In the genomic region with DNA sequence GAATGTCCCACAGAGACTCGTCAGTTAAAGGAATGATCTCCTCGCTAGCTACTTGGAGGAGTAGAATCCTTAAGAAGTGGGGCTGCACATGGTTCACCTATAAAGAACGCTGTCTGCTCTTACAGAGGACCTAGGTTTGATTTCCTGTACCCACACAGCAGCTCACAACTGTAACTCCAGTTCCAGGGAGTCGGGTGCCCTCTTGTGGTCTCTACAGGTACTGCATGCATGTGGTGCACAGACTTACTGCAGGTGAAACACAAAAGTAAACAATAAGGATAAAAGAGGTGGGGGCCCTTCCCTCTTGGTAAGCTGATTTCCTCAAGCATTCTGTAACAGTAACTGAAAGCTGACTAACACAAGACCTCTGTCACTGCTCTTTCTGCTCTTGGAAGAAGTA, we compare ENCODE assay signal across 8 mouse cellular contexts.
DNase-seq lines count a peak whose midpoint lies in the region; TF ChIP-seq lines count a peak whose summit lies in the region.

No protein-coding gene starts in this region.

- no peak overlapping the region for H3K4me3 ChIP-seq in C2C12 (ENCODE audit: insufficient read depth, poor library complexity, severe bottlenecking)
- H3K4me3 ChIP-seq in limb, embryonic 10.5 days, result no peak overlapping the region
- H3K4me3 ChIP-seq in heart, embryonic 10.5 days, result no peak overlapping the region

- H3K79me3 ChIP-seq in C2C12 (ENCODE audit: low read depth), result peaks cover 1% of the 10 kb centered on the region

- H3K27ac ChIP-seq in limb, embryonic 10.5 days, result no peak overlapping the region
- H3K27ac ChIP-seq in heart, embryonic 10.5 days, result no peak overlapping the region

- 80% methylated on average over 4 of the region's 4 CpGs for WGBS in limb, embryonic 10.5 days
- 69% methylated on average over 4 of the region's 4 CpGs for WGBS in heart, embryonic 10.5 days

- H3K4me1 ChIP-seq in limb, embryonic 10.5 days, result peaks cover 34% of the 10 kb centered on the region
- H3K4me1 ChIP-seq in heart, embryonic 10.5 days, result 0 out of 2 replicates have a peak, but pooled peaks cover 3% of the 10 kb centered on the region

- H3K36me3 ChIP-seq in C2C12 (ENCODE audit: control insufficient read depth, insufficient read depth), result peaks cover 63% of the 10 kb centered on the region
- H3K36me3 ChIP-seq in limb, embryonic 10.5 days, result no peaks in the 10 kb centered on the region
- no peaks in the 10 kb centered on the region for H3K36me3 ChIP-seq in heart, embryonic 10.5 days

- H3K79me2 ChIP-seq in C2C12 (ENCODE audit: control insufficient read depth, insufficient read depth), result no peaks in the 10 kb centered on the region

- H3K27me3 ChIP-seq in C2C12 (ENCODE audit: control insufficient read depth, insufficient read depth, insufficient read length), result no peaks in the 10 kb centered on the region
- peaks cover 13% of the 10 kb centered on the region for H3K27me3 ChIP-seq in limb, embryonic 10.5 days (ENCODE audit: low read depth, poor library complexity, severe bottlenecking)
- peaks cover 21% of the 10 kb centered on the region; the same call in 1 of the 2 replicates for H3K27me3 ChIP-seq in heart, embryonic 10.5 days (ENCODE audit: insufficient read depth, poor library complexity, severe bottlenecking)

- H3K9me3 ChIP-seq in limb, embryonic 10.5 days (replicated peaks), result no peaks in the 10 kb centered on the region
- H3K9me3 ChIP-seq in heart, embryonic 10.5 days, result no peaks in the 10 kb centered on the region; the same call in 1 of the 2 replicates

- peak; percentile 20 for TF ChIP-seq CTCF in C2C12 (IDR thresholded peaks at IDR 0.05; ENCODE audit: control insufficient read depth, insufficient read depth, insufficient read length)

- no peak overlapping the region for H3ac ChIP-seq in C2C12 (ENCODE audit: control insufficient read depth, insufficient read length, low read depth)

- peak; percentile 57 for DNase-seq in kidney, adult 18-20 months
- no peak for DNase-seq in kidney, adult 11 months
- peak; percentile 29 for DNase-seq in MN1 (ENCODE audit: low spot score)
- peak; percentile 80 for DNase-seq in limb, embryonic 10.5 days (ENCODE audit: low spot score)
- peak; percentile 38 for DNase-seq in thymus, postnatal 25 days
- DNase-seq in gastrocnemius, postnatal 14 days, result no peak
- DNase-seq in heart, embryonic 10.5 days (ENCODE audit: low spot score), result no peak

- intact Hi-C loops in gastrocnemius, postnatal 14 days (cut with DNase I; ENCODE audit: low total_unique reads), result loop anchor here (5.0 kb wide), 3 partner anchors 99 to 499 kb away; no protein-coding TSS in a partner anchor

TF ChIP-seq in C2C12, 6 proteins besides CTCF, POLR2A, EP300 and RAD21:
- no peak for TF ChIP-seq CEBPB (IDR thresholded peaks at IDR 0.05; ENCODE audit: low read depth)
- no peak for TF ChIP-seq USF1 (IDR thresholded peaks at IDR 0.05; ENCODE audit: low read depth)
- TF ChIP-seq MAX (IDR thresholded peaks at IDR 0.05), result no peak
- no peak for TF ChIP-seq MYOG (IDR thresholded peaks at IDR 0.05; ENCODE audit: control insufficient read depth, extremely low read depth, insufficient read length)
- TF ChIP-seq MYOD1 (IDR thresholded peaks at IDR 0.05; ENCODE audit: control insufficient read depth, insufficient read length, low read depth), result no peak
- TF ChIP-seq FOSL1 (IDR thresholded peaks at IDR 0.05; ENCODE audit: insufficient read depth, low read length, poor library complexity, severe bottlenecking), result no peak

Comparison
In these comparisons a context has a peak if more than half of its experiments do, and no peak if none do; other contexts are left out.
1. DNase-seq: peak in kidney, adult 18-20 months (single experiment), MN1 (single experiment), limb, embryonic 10.5 days (single experiment) and thymus, postnatal 25 days (single experiment); none in kidney, adult 11 months (single experiment), gastrocnemius, postnatal 14 days (single experiment) and heart, embryonic 10.5 days (single experiment).